Mouse (Mus musculus) adrenal gland, postnatal 25 days (tissue): ENCODE data around the gene Rpl37. TPM values are rescaled to one million over a fixed set of nuclear protein-coding genes. Genes with fewer than 3 reads are reported as not detected.
"Not testable (repeated sequence)": the region's sequence is repeated elsewhere in the genome, so short reads cannot be mapped to it uniquely, and the experiment has no call there.

ENCODE experiments used
- DNase-seq: peaks from one replicate; pipeline ENCODE4 v3.0.0; 2021; ENCODE audit warnings: mixed read lengths
- total RNA-seq: library from RNA; stranded (reverse); gene quantifications from 2 replicates; pipeline ENCODE4 v1.2.3, GENCODE M21; 2021

Rpl37 gene
- total RNA-seq, 1 experiment from 2014 or later: 420 TPM

- DNase-seq: no peak
These were observed 10.0 kb downstream of the Rpl37 start for GRCm38 (mm10) chr15:5126456-5126855.

- DNase-seq: no peak
These were observed 11.0 kb downstream of the Rpl37 start for GRCm38 (mm10) chr15:5127487-5127886.

GRCm38 (mm10) chr15:5128176-5128940 is 11.9 kb downstream of the Rpl37 start:
- no peak for DNase-seq

GRCm38 (mm10) chr15:5129111-5129805 is 12.8 kb downstream of the Rpl37 start:
- no peak for DNase-seq

GRCm38 (mm10) chr15:5130887-5131668 is 14.6 kb downstream of the Rpl37 start:
- DNase-seq: not testable (repeated sequence)

GRCm38 (mm10) chr15:5133301-5133700 is 16.9 kb downstream of the Rpl37 start:
- DNase-seq: no peak

- no peak for DNase-seq
These were observed 17.7 kb downstream of the Rpl37 start for GRCm38 (mm10) chr15:5134179-5134578.

- DNase-seq: no peak
These were observed 18.6 kb downstream of the Rpl37 start for GRCm38 (mm10) chr15:5134945-5135483.

GRCm38 (mm10) chr15:5138021-5138856 is 21.8 kb downstream of the Rpl37 start:
- no peak for DNase-seq

GRCm38 (mm10) chr15:5139366-5139765 is 22.9 kb downstream of the Rpl37 start:
- no peak for DNase-seq

GRCm38 (mm10) chr15:5139863-5140262 is 23.4 kb downstream of the Rpl37 start:
- no peak for DNase-seq

- no peak for DNase-seq
These were observed 23.9 kb downstream of the Rpl37 start for GRCm38 (mm10) chr15:5140357-5140756.

- no peak for DNase-seq
These were observed 25.6 kb downstream of the Rpl37 start for GRCm38 (mm10) chr15:5142047-5142446.

- DNase-seq: no peak
These were observed 26.3 kb downstream of the Rpl37 start for GRCm38 (mm10) chr15:5142714-5143113.

- DNase-seq: peak; percentile 83
These were observed 27.0 kb downstream of the Rpl37 start, which contains the start of gene Prkaa1 for GRCm38 (mm10) chr15:5143361-5144020. TSS of gene Prkaa1 (plus strand) at chr15:5143861.

GRCm38 (mm10) chr15:5144021-5144778 is 27.8 kb downstream of the Rpl37 start:
- DNase-seq: peak; percentile 74

GRCm38 (mm10) chr15:5145196-5145945 is 28.9 kb downstream of the Rpl37 start:
- DNase-seq: no peak

GRCm38 (mm10) chr15:5149187-5149586 is 32.7 kb downstream of the Rpl37 start:
- DNase-seq: no peak

GRCm38 (mm10) chr15:5152171-5152570 is 35.7 kb downstream of the Rpl37 start:
- DNase-seq: no peak
